Mouse (Mus musculus): Measurements from ENCODE around the gene 9130213A22Rik. TPM values are rescaled to one million over a fixed set of nuclear protein-coding genes. Genes with fewer than 3 reads are reported as not detected.

Gene 9130213A22Rik
- under 1 TPM; 0.27 to 0.49 TPM for total RNA-seq (2021)
- long read RNA-seq, experiment 1 = 0 reads
- long read RNA-seq, experiment 2 = 0 reads

DNA sequence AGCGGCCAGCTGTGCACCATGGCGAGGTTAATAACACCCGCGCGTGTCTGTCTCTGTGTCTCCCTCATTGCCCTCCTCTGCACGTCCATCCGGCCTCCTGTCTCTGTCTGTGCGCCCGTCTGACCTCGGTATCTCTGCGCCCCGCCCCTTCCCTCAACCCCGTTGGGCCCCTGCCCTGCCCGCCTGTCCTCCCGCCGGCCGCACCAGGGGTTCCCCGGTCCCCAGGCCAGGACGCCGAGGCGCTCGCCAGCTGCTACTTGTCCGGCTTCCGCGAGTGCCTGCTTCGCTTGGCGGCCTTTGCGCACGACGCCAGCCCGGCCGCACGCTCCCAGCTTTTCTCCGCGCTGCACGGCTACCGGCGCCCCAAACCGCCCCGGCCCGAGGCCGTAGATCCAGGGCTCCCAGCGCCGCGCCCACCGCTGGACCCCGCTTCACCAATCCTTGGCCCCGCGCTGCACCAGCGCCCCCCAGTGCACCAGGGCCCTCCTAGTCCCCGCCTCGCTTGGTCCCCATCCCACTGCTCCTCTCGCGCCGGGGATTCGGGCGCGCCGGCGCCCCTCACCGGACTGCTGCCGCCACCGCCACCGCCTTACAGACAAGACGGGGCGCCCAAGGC lies at the start of gene 9130213A22Rik:
Gene 9130213A22Rik (minus strand): TSS at position 254 of the 616 bp plus-strand sequence.
- DNase-seq = peak; percentile 86

DNA sequence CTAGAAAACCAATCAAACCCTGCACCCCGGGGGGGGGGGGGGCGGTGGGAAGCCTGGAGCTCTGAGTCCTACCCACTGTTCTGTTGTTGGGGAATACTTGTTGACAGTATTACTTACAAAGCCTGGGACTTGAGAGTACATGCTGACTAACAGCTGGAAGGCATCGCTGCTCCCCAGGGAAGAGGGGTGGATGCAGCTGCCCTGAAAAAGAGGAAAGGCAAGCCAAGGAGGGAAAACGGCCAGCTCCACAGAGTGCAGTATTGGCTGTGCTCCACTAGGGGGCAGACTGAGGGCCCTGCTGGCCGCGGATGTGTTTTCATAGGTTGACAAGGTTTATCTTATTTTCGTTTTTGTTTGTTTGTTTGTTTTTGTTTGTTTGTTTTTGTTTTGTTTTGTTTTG lies 49.2 kb upstream of the 9130213A22Rik start:
- DNase-seq = peak; percentile 86

DNA sequence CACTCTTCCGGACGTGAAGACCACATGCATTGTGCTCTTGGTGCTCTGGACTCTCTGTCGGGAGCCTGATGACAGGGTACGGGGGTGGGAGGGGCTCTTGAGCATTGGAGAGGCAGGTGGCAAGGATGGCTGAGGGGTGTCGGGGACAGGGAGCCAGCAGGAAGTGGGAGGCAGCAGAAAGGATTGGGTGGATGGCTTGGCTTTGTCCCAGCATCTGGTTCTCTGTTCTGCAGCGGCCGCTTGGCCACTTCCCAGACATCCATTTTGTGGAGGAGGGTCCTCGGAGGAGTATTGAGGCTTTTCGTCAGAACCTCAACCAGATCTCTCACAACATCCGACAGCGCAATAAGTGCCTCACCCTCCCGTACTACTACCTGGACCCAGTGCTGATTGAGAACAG lies 46.9 kb upstream of the 9130213A22Rik start:
- no peak for DNase-seq

DNA sequence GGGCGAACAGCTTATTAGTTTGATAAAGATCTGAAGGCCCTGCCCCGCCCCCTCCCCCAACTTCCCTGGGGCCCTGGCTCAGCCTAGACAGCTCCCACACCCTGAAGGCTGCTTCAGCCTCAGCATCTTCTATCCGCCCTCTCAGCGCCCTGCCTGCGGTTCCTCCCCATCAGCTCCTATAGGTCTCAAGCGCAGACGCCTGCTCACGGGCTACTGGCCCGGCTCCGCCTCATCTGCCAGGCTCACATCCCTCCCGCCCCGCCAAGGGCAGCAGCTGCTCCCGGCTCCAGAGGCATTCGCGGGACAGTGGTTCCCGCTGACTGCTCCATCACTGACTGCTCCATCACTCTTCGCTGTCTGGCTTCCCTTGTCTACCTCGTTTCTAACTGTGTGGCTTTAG lies 34.4 kb upstream of the 9130213A22Rik start, which contains the start of gene Alox12b:
Gene Alox12b (plus strand): TSS at position 190 of the 400 bp plus-strand sequence.
- no peak for DNase-seq

DNA sequence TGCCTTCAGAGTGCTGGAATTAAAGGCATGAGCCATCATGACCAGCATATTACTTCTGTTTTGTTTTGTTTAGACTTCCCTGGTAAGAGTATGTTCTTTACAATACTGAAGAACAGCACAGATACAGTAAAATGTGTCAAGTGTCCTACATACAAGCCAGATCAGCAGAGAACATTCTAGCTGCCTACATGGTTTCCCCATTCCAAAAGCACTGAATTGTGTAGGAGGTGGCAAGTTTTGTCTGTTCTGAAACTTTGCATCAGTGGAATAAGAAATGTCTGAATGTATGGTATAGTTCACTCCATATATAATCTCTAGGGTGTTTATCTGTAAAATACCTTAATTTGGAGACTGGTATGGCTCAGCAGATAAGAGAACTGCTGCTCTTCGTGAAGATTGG lies 33.0 kb upstream of the 9130213A22Rik start:
- DNase-seq = no peak

DNA sequence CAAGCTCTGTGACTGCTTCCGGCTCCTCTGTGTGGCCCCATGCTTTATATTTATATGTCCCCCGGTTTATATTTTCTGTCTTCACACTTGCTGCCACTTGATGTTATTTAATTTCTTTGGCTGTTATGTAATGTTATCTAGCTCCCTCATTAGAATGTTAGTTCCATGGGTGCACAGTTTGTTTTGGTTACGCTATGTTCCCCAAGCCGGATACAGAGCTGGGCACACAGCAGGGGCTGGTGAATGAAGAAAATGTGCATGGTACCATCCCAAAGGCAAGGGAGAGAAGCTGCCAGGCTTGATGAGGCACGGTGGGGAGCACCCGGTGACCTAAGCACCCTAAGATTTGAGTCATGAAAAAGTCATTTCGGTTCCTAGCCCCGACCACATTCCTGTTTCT lies 31.4 kb upstream of the 9130213A22Rik start:
- no peak for DNase-seq

DNA sequence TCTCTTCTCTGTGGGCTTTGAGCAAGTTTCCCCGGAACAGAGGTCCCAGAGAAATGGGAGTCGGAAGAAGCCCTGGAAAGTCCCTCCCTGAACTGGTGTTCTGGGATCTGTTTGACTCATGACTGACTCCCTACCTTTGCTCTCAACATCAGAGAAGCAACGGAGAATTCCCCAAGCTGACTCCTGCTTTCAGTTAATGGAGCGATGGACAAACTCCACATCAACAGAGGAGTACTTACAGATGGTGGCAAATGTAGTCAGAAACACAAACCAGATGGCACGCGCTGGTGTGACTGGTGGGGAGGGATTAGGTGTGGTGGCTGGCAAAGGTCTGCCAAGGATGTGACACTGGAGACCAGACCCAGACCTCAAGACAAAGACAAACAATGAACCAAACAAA lies 28.6 kb upstream of the 9130213A22Rik start:
- DNase-seq = no peak

DNA sequence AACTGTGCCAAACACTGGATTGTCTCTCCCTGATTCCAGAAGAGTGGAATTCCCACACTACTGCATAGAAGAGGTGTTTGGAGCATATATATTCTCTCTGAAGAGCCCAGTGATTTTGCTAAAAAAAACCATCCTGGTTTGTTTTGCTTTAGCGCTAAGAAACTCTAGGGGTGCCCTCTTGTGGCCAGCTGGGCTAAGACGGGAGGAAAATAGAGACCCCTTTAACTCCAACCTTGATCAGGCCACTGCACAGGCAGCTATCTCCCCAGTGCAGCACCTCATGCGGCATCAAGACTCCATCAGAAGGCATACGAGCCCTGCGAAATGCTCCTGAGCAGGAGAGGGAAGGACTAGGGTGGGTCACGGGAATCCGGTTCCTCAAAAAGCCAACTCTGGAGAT lies 28.1 kb upstream of the 9130213A22Rik start:
- DNase-seq = peak; percentile 74

DNA sequence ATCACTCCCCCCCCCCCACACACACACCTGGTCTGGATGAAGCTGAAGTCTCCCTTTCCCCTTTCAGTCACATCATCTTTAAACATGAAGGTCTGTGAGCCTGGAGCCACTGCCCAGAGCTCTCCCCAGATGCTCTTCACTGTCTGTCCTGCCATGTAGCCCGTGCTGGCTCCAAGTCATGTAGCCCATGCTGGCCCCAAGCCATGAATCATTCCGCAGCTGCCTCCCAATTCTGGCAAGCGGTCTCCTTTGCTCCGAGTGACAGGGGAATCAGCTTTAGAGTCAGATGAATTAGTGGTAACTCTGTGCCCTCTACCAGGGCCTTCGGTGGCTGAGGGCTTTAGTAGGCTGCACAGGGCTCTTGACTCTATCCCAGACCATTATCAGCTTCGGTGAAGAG lies 27.3 kb upstream of the 9130213A22Rik start:
- DNase-seq = peak; percentile 60

DNA sequence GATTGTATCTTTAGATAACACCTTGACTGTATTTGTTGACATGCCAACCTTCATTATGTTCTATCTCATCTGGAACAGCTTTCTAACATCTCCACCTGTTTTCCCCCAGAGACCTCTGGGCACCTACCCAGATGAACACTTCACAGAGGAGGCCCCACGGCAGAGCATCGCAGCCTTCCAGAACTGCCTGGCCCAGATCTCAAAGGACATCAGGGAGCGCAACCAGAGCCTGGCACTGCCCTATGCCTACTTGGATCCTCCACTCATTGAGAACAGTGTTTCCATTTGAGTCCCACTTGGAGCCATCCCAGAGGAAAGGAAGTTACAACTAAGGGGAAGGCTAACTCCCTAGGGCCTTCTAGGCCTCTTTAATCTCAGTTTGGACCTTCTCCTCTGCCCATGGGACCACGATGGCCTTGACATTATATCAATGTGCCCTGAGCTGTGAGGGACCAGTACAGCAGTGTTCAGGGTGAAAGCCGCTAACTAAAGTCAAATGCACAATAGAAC lies 26.1 kb upstream of the 9130213A22Rik start:
- no peak for DNase-seq

DNA sequence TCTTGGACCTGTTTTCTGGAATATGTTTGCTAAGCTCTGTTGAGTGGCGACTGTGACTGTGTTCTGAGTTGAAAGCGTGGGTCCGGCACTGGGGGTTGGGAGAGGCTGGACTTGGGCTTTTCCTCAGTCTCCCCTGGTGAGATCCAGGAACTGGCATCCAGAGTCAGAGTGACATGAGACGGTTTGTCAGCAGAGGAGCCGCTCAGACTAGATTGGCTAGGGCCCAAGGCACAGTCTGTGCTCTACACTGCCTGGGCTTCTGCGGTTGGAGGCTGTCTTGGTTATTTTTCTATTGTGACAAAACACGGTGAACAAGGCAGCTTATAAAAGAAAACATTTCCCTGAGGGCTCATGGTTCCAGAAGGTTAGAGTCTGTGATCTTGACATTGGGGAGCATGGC lies 25.2 kb upstream of the 9130213A22Rik start:
- DNase-seq = no peak

DNA sequence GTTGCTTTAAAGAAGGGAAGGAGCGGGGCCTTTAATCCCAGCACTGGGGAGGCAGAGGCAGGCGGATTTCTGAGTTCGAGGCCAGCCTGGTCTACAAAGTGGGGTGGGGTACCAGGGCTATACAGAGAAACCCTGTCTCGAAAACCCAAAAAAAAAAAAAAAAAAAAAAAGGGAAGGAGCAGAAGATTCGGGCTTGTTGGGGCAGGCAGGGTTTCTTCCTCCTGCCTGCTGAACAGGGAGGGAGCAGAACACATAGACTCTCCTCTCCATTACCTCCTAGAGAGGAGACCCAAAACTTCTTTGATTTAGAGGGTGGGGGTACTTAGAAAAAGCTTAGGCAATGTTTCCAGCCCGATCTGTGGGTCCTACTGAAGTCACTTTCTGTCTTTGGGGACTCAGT lies 13.0 kb upstream of the 9130213A22Rik start:
- no peak for DNase-seq

DNA sequence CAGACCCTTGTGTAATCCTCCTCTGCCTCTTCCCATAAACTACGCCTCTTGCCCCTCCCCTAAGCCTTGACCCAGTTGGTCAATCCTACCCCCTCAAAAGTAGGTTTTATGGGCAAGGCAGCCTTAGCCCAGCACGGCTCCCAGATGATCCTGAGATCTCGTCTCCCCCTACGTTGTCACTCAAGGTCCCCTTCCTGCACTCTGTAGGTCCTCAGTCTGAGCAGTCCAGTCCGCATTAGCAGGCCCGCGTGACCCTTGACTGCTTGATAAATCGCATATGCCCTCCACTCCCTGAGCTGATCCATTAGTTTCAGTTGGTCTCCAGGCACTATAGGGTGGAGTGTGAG lies 12.2 kb upstream of the 9130213A22Rik start:
- DNase-seq = no peak

DNA sequence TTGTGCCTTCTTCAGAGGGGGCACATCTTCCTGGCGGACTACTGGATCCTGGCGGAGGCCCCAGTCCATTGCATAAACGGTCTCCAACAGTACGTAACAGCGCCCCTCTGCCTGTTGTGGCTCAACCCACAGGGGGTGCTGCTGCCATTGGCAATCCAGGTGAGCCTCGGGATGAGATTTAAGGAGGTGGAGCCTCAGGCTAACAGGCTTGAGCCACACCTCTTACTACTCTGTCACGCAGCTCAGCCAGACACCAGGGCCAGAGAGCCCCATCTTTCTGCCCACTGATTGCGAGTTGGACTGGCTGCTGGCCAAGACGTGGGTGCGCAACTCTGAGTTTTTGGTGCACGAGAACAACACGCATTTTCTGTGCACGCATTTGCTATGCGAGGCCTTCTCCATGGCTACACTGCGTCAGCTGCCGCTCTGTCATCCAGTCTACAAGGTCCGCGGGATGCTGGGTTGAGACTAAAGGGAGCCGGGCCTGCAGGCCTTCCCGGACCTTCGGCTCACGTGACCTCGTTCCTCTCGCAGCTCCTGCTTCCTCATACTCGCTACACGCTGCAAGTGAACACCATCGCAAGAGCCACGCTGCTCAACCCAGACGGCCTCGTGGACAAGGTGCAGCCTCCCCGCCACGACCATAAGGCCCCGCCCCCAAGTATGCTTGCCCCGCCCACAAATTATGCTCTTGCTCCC lies 11.7 kb upstream of the 9130213A22Rik start:
- DNase-seq = peak; percentile 39

DNA sequence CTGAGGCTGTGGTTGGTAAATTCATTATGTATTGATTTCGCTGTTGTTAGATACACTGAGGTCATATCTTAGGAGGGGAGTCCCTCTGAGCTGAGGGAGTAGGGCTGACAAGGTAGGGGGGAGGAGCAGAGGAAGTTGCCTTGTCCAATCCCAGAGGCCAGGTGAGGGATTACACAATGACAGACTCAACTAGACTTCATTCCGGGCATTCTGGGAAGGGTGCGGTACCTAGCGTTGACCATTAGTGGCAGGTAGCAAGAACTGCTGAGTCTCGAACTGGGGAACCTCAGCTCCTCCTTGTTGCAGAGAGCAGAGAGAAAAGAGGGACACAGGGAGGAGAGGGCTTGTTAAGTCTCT lies 11.2 kb upstream of the 9130213A22Rik start:
- no peak for DNase-seq

DNA sequence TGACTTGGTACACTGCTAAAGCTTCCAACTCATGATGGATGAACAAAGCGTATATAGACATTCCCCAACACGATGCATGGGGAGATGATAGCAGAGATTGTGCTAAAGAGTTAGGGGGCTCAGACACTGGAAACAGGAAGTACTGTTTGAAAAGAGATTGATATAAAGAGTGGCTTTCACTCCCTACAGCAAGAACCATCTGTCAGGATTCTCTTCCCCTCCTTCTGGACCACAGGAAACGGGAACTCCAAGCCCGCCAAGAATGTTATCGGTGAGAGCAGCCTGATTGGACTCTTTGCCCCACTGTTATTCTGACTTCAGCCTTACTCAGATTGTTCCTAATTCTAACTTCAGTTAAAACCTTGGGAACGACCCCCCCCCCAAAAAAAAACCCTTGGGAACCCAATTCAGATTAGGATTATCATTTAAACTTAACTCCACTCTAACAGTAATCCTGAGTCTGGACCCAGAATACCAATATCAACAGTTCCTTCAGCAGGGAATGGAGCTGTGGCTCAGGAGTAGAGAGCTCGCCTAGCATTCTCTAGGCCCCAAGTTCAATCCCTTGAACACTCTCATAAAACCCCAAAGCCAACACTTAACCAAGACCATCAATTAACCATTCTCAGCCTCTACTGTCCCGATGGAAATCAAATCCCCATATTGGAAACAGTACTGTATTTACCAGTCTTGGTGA lies 6.2 kb upstream of the 9130213A22Rik start:
- DNase-seq = no peak

DNA sequence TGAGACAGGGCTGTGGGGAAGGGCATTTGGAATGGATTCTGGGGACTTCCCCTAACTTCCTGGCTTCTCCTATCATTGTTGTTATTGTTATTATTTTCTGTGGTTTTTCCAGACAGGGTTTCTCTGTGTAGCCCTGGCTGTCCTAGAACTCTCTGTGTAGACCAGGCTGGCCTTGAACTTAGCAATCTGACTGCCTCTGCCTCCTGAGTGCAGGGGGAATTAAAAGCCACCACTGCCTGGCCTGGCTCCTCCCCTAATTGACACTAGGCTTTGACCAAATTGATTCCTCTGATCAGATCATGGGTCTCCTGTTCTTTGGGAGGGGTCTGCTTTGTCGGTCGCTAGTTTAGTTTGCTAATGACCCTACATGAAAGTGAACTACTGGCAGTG lies 4.3 kb upstream of the 9130213A22Rik start:
- no peak for DNase-seq

DNA sequence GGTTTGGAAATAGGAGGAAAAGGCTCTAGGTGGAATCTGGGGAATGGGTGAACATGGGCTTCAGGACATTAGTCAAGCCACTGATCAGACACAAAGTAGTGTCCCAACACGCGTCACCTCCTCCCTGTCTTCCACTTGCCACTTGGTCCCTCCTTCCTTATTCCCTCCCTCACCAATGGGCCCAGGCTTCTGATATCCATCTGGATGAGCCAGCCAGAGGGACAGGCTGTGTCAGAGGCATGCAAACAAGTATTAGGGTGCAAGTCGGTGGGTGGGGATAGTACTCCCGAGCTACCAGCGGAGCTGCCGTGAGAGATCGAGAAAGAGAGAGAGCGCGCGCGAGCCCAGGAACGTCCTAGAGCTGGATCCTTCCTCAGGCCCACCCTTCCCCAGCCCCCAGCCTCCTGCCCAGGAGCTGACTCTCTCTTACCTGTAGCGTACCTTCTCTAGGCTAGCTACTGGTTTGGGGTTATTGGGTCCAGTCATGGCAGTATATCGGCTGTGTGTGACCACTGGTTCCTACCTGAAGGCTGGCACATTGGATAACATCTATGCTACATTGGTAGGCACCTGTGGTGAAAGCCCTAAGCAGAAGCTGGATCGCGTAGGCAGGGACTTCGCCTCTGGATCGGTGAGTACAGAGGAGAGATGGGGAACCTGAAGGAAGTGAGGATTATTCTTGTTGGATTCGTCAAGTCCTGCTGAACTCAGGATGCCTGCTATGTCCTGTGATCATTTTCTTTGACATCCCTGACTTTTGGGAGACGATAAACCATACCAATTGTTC lies 3.7 kb upstream of the 9130213A22Rik start:
- no peak for DNase-seq

DNA sequence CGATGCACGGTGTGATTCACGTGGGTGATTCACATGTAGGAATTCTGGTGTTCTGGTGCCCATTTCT lies 3.3 kb upstream of the 9130213A22Rik start, which contains the start of gene Aloxe3:
Gene Aloxe3 (plus strand): TSS at position 45 of the 67 bp plus-strand sequence.
- DNase-seq = no peak

DNA sequence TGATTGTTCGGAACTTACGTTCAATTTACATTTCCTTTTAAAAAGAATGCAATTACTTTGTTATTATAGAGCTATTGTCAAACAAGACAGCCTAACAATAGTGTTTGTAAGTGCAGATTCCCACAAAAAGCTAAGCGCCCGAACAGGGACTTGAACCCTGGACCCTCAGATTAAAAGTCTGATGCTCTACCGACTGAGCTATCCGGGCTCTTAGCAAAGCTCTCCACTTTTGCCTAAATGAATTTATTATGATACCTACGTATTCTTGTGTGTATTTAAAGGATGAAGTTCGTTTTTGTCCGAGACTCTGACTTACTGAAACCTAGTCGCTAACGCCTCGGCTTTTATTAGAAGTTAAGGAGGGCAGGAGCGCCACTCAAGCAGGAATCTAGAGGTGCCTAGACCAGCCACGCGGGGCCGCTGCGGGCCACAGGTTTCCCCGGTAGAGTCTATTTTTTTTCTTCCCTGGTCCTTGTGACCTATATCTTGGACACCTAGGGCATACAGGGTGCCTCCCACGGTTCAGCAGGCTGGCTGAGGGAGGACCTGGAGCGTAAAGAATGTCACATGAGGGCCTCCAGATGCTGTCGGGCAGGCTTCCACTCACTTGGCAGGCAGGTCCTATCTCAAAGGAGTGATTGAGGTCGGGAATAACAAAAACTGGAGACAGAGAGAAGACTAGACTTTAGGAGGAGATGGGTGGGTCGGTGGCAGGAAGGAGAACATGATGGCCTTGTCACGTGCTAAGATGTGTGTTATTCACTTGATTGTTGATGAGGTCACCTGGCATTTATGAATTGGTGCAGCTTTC lies 2.9 kb upstream of the 9130213A22Rik start:
- peak; percentile 66 for DNase-seq

DNA sequence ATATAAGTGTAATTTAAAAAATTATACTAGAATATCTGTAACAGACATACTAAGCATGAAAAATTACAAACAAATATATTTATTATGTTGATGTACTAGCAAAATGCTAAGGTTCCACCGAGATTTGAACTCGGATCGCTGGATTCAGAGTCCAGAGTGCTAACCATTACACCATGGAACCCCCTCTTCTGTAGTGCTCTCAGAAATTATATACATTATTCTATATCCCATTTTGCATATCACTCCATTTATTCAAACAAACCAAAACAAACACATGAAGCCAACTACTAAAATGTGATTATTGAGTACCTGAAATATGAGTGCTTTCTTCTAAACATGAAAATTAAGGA lies 2.1 kb upstream of the 9130213A22Rik start:
- DNase-seq = peak; percentile 51

Measured in gastrocnemius, postnatal 10 days (tissue).